Mouse (Mus musculus) brain, adult 2 months (tissue): ENCODE results near the gene Esyt1.

ENCODE experiments used
- DNase-seq: peaks from one replicate; pipeline ENCODE4 v3.0.0; 2011; ENCODE audit warnings: low read depth, low spot score

The Esyt1 gene

DNA sequence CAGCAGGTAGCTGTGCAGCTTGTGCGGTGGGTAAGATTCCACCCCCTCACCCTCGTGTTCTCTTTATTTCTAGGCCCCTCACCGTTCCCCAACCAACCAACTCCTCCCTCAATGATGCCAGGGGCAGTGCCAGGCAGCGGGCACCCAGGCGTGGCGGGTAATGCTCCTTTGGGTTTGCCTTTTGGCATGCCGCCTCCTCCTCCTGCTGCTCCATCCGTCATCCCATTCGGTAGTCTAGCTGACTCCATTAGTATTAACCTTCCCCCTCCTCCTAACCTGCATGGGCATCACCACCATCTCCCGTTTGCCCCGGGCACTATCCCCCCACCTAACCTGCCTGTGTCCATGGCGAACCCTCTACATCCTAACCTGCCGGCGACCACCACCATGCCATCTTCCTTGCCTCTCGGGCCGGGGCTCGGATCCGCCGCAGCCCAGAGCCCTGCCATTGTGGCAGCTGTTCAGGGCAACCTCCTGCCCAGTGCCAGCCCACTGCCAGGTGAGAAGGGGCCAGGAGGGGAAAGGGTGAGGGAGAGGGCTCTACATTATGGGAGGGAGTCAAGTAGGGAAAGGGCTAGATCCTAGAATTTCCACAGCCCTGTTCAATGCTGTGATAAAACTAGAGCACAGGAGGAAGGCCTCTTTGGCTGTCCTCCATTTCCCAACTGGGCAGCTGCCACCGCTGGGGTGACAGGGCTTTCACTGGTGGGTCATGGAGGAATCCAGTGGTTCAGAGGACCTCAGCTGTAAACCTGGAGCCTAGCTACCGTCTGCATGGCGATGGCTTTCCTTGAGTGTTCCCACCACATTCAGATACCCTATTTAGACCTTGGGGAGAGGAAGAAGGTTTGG, 37.6 kb downstream of the Esyt1 start:
- peak; percentile 17 for DNase-seq

DNA sequence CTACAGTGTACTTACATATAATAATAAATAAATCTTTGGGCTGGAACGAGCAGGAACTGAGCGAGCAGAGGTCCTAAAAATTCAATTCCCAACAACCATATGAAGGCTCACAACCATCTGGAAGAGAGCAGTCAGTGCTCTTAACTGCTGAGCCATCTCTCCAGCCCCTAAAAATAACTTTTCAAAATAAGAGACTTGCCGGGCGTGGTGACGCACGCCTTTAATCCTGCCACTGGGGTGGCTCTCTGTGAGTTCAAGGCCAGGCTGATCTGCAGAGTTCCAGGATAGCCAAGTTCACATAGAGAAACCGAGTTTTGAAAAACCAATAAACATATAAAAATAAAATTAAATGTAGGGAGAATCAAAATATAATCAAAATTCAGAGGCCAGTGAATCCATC, 39.3 kb downstream of the Esyt1 start:
- no peak for DNase-seq

DNA sequence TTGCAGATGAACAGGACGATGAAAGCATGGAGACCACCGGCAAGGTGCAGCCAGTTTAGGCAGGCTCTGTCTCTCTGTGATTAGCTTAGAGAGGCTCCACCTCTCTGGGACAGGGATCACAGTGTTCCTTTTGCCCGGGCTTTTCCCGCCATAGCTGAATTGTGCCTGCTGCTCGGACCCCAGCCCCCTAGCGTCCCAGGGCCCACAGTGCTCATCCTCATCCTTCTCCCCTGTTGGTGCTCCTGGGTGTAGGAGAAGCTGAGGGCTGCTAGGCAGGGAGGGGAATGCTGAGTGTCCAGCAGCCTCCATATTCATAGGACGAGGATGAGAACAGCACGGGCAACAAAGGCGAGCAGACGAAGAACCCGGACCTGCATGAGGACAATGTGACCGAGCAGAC, 51.3 kb downstream of the Esyt1 start:
- no peak for DNase-seq

DNA sequence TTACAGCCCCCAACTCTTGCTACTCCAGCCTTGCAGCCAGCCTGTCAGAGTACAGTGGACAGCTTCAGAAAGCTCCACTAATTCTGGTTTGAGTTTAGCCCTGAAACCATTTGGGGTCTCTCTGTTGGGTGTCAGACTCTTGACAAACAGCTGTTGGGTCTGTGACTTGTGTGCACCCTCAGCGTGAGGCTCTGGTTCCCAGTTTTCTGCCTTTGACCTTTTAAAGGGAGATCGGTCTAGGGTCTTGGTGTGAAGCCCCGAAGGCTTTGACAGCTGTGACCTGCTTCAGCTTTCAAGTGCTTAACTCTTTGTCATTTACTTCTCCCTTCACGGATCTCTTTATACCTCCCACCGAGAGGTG, 65.4 kb downstream of the Esyt1 start:
- DNase-seq, result no peak
